Mouse (Mus musculus) intestine, embryonic 15.5 days (tissue): ENCODE measurements at regions not wholly inside any gene's neighbourhood (a gene's known extent, or its start where the extent isn't known, plus 50 kb on each side); places are given as distances from the start of the nearest gene placed in this dataset.
"Not testable (repeated sequence)": the region's sequence is repeated elsewhere in the genome, so short reads cannot be mapped to it uniquely, and the experiment has no call there.

Experiments used
- ATAC-seq: fragments of 200-750 bp; cut with Nextera tagmentation; 2 replicates; pipeline ENCODE4 v1.8.0; 2017; ENCODE audit warnings: moderate TSS enrichment, moderate library complexity
- H3K27ac ChIP-seq: fragments of 300-500 bp; sonication (generic); 2 replicates; pipeline ENCODE4 v1.5.1; 2015; ENCODE audit warnings: mild to moderate bottlenecking, inconsistent platforms
- H3K27me3 ChIP-seq: fragments of 300-500 bp; sonication (generic); replicated peaks from 2 replicates; pipeline ENCODE4 v1.6.1; 2015; ENCODE audit warnings: inconsistent platforms
- H3K36me3 ChIP-seq: fragments of 300-500 bp; sonication (generic); 2 replicates; pipeline ENCODE4 v1.6.1; 2015; ENCODE audit warnings: inconsistent platforms
- H3K4me1 ChIP-seq: fragments of 300-500 bp; sonication (generic); replicated peaks from 2 replicates; pipeline ENCODE4 v1.6.1; 2015; ENCODE audit warnings: inconsistent platforms
- H3K4me2 ChIP-seq: fragments of 300-500 bp; sonication (generic); replicated peaks from 2 replicates; pipeline ENCODE4 v1.6.1; 2015; ENCODE audit warnings: mild to moderate bottlenecking, inconsistent platforms
- H3K4me3 ChIP-seq: fragments of 300-500 bp; sonication (generic); replicated peaks from 2 replicates; pipeline ENCODE4 v1.5.1; 2015; ENCODE audit warnings: inconsistent platforms
- H3K9ac ChIP-seq: fragments of 300-500 bp; sonication (generic); 2 replicates; pipeline ENCODE4 v1.6.1; 2015; ENCODE audit warnings: inconsistent platforms
- H3K9me3 ChIP-seq: fragments of 300-500 bp; sonication (generic); 2 replicates; pipeline ENCODE4 v1.6.1; 2016; ENCODE audit warnings: inconsistent platforms
- WGBS: fragments of 180-500 bp; shearing (Covaris S2); methylation state at CpG from one replicate; pipeline ENCODE4 v1.1.7; 2015; 5-methylcytosine and 5-hydroxymethylcytosine counted together

GRCm38 (mm10) chr3:21645268-21645667 is 431.2 kb upstream of the Tbl1xr1 start:
- no peak overlapping the region for H3K27ac ChIP-seq
- no peaks in the 10 kb centered on the region for H3K4me1 ChIP-seq
- H3K9ac ChIP-seq = no peak overlapping the region
- no peak overlapping the region for H3K4me3 ChIP-seq
- 68% methylated on average over 1 of the region's 1 CpGs for WGBS
- H3K9me3 ChIP-seq = no peaks in the 10 kb centered on the region
- no peaks in the 10 kb centered on the region for H3K36me3 ChIP-seq
- H3K4me2 ChIP-seq = no peak overlapping the region
- H3K27me3 ChIP-seq = no peaks in the 10 kb centered on the region
- no peak for ATAC-seq

DNA sequence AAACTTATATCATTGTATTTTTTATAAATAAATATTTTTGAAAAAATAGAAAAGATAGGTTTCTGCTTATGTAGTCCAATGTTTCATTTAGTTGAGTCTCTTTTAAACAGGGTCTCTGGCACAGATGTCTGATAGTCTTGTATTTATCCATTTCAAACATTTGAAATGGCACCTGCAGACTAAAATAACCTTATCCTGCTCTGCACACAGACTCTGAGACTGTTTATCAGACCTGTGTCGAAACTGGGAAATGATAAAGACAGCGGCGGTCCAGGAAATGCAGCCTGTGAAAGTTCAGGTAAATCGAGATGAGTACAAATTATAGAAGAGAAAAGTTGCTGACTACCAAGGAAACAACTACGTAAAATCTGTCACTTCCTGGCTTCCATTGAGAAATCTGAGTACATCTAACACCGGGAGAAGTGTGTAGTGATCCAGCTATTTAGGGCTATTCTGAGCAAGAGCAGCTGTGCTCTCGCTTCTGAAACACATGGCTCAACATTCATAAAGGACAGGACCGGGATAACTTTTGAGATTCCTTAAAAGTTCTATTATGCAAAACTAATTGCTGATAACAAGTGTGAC is 426.5 kb upstream of the Tbl1xr1 start:
- 41% methylated on average over 8 of the region's 8 CpGs for WGBS
- Histone ChIP-seq H3K4me1 (no peaks in the 10 kb centered on the region), H3K9me3 (no peaks in the 10 kb centered on the region), H3K4me3 (no peak overlapping the region), H3K27me3 (no peaks in the 10 kb centered on the region), H3K27ac (no peak overlapping the region), H3K36me3 (no peaks in the 10 kb centered on the region), H3K9ac (no peak overlapping the region), H3K4me2 (no peak overlapping the region)
- peak; percentile 53; the same call in 1 of the 2 replicates for ATAC-seq

- no peak overlapping the region for H3K27ac ChIP-seq
- H3K4me3 ChIP-seq = no peak overlapping the region
- H3K4me1 ChIP-seq = no peaks in the 10 kb centered on the region
- H3K9me3 ChIP-seq = no peaks in the 10 kb centered on the region
- H3K9ac ChIP-seq = no peak overlapping the region
- 84% methylated on average over 2 of the region's 2 CpGs for WGBS
- no peaks in the 10 kb centered on the region for H3K36me3 ChIP-seq
- no peak overlapping the region for H3K4me2 ChIP-seq
- H3K27me3 ChIP-seq = no peaks in the 10 kb centered on the region
- ATAC-seq = no peak
These were observed 421.2 kb upstream of the Tbl1xr1 start for GRCm38 (mm10) chr3:21655301-21655700.

DNA sequence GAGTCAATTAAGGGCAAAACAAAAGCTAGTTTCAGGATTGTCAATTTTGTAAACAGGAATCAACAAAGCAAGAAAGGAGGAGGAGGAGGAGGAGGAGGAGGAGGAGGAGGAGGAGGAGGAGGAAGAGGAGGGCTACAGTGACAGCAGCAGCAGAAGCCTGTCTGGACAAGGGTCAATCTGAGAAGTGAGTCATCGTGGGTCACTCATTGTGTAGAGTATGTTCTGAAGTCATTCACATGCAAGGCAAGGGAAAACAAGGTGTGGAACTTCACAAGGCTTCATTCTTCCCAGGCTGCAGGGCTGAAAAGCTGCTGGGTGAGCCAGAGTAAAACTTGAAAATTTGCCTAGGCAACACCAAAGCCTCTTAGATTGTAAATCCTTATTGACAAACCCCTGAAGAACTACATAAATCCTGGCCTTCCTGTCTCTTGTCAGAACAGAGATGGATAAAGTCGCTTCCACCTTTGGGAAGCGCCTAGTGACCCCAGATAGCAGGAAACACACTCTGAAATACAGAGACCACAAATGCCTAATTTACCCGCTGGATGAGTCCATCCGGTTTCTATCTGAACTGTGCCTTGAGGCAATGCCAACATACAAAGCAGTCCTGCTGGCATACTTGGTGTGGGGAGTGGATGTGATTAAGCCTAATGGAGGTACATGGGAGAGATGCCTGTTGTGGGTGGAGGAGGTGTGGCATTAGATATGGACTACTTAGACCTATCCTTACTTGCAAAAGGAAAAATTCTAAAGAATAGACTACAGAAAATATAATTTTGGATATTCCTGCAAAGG is 408.9 kb upstream of the Tbl1xr1 start:
- Histone ChIP-seq H3K4me3 (no peak overlapping the region), H3K4me2 (no peak overlapping the region), H3K27ac (no peak overlapping the region), H3K36me3 (no peaks in the 10 kb centered on the region), H3K27me3 (no peaks in the 10 kb centered on the region), H3K4me1 (no peaks in the 10 kb centered on the region), H3K9ac (no peak overlapping the region), H3K9me3 (no peaks in the 10 kb centered on the region)
- ATAC-seq = no peak
- 71% methylated on average over 5 of the region's 5 CpGs for WGBS

DNA sequence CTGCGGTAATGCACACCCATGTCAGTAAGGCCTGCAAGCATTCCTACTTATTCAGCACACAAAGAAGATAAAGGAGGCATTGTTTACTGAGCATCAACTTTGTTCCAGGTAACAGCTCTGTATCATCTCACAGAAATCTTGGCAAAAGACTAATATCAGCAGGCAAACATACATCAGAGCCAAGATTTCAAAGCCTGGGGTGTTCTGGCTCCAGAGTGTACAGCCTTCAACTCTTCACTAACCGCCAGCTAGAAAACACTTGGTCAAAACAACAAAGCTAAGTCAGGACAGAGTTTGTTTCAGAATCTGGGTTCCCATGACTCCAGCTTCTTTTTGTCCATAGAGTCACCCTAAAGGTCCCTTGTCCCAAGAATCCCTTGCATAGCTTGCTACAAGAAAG is 404.6 kb upstream of the Tbl1xr1 start:
- WGBS = 84% methylated on average over 2 of the region's 2 CpGs
- H3K27me3 ChIP-seq = no peaks in the 10 kb centered on the region
- H3K4me3 ChIP-seq = no peak overlapping the region
- H3K36me3 ChIP-seq = no peaks in the 10 kb centered on the region
- ATAC-seq = no peak
- no peaks in the 10 kb centered on the region for H3K9me3 ChIP-seq
- H3K27ac ChIP-seq = no peak overlapping the region
- no peak overlapping the region for H3K9ac ChIP-seq
- H3K4me1 ChIP-seq = no peaks in the 10 kb centered on the region
- no peak overlapping the region for H3K4me2 ChIP-seq

- Histone ChIP-seq H3K9ac (no peak overlapping the region), H3K4me2 (no peak overlapping the region), H3K4me1 (no peaks in the 10 kb centered on the region), H3K27ac (no peak overlapping the region), H3K4me3 (no peak overlapping the region), H3K36me3 (no peaks in the 10 kb centered on the region), H3K9me3 (no peaks in the 10 kb centered on the region), H3K27me3 (no peaks in the 10 kb centered on the region)
- no peak for ATAC-seq
- 86% methylated on average over 2 of the region's 2 CpGs for WGBS
These were observed 404.0 kb upstream of the Tbl1xr1 start for GRCm38 (mm10) chr3:21672492-21672891.

- Histone ChIP-seq H3K4me3 (no peak overlapping the region), H3K9ac (no peak overlapping the region), H3K27ac (no peak overlapping the region), H3K36me3 (no peaks in the 10 kb centered on the region), H3K27me3 (no peaks in the 10 kb centered on the region), H3K4me2 (no peak overlapping the region), H3K9me3 (no peaks in the 10 kb centered on the region), H3K4me1 (no peaks in the 10 kb centered on the region)
- no peak for ATAC-seq
- WGBS = 87% methylated on average over 2 of the region's 2 CpGs
These were observed 403.0 kb upstream of the Tbl1xr1 start for GRCm38 (mm10) chr3:21673466-21673865.

DNA sequence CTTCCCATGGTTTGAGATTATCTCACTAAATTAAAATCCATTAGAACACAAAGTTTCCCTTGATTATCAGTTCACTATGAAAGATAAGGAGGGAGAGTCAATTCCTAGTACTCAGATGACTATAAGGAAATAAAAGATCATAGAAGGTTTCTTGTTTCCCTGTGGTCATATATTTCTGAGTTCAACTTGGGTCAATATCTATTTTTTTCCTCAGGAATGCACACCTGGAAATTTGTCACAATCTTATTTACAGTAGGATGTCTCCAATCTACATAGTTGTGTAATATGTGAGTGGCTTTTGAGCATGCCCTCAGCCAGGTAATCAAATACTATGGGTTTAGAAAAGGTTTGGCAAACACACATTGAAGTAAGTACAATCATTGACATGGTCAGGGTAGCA is 398.2 kb upstream of the Tbl1xr1 start:
- H3K36me3 ChIP-seq = no peaks in the 10 kb centered on the region
- no peaks in the 10 kb centered on the region for H3K4me1 ChIP-seq
- ATAC-seq = peak; percentile 53; the same call in 1 of the 2 replicates
- no peaks in the 10 kb centered on the region for H3K9me3 ChIP-seq
- no peak overlapping the region for H3K4me3 ChIP-seq
- no peak overlapping the region for H3K9ac ChIP-seq
- no peak overlapping the region for H3K27ac ChIP-seq
- H3K27me3 ChIP-seq = no peaks in the 10 kb centered on the region
- no peak overlapping the region for H3K4me2 ChIP-seq

DNA sequence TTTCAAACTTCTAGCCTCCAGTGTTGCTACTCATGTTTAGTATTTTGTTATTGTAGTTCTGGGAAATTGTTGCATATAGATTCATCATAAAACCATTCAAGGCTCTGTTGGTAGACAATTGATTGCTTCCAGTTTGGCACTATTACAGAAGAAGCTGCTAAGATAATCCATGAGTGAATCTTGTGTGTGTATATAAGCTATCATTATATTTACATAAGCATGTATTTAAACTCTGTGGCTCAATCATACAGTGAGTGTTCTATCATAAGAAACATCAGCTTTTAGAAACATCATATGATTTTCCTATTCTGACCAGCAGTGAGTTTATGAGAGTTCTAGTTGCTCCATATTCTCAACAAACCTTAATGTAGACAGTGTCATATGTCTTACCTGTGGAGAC is 397.7 kb upstream of the Tbl1xr1 start:
- Histone ChIP-seq H3K4me3 (no peak overlapping the region), H3K4me2 (no peak overlapping the region), H3K9ac (no peak overlapping the region), H3K27ac (no peak overlapping the region), H3K36me3 (no peaks in the 10 kb centered on the region), H3K9me3 (no peaks in the 10 kb centered on the region), H3K27me3 (no peaks in the 10 kb centered on the region), H3K4me1 (no peaks in the 10 kb centered on the region)
- ATAC-seq = no peak

DNA sequence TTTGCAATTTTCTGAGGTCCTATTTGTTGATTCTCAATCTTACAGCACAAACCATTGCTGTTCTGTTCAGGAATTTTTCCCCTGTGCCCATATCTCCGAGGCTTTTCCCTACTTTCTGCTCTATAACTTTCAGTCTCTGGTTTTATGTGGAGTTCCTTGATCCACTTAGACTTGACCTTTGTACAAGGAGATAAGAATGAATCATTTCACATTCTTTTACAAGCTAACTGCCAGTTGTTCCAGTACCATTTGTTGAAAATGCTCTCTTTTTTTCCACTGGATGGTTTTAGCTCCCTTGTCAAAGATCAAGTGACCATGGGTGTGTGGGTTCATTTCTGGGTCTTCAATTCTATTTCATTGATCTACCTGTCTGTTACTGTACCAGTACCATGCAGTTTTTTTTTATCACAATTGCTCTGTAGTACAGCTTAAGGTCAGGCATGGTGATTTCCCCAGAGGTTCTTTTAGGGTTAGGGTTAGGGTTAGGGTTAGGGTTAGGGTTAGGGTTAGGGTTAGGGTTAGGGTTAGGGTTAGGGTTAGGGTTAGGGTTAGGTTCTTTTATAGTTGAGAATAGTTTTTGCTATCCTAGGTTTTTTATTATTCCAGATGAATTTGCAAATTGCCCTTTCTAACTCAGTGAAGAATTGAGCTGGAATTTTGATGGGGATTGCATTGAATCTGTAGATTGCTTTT is 378.3 kb upstream of the Tbl1xr1 start:
- H3K9ac ChIP-seq, H3K4me2 ChIP-seq, H3K4me3 ChIP-seq, H3K27me3 ChIP-seq, H3K9me3 ChIP-seq, H3K4me1 ChIP-seq, H3K27ac ChIP-seq, H3K36me3 ChIP-seq: not testable (repeated sequence)
- peak; percentile 61; the same call in 1 of the 2 replicates for ATAC-seq
- WGBS = 40% methylated on average over 1 of the region's 1 CpGs

DNA sequence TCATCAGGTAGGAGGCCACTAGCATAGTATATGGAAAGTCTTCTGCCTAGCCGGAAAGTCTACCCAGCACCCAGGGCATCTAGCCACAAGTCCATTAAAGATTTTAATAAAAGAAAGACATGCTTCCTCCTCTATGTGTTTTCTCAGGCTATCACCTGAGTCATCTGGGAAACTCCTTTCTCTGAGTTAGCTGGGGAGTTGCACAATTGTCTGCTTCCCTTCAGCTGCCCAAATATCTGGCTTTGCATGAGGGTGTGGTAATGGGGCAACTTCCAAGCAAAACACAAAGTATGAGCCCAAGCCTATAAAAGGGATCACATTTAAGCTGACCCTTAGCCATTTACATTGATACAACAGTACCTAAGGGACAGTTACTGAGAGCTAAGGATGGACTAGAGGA is 376.9 kb upstream of the Tbl1xr1 start:
- H3K9me3 ChIP-seq = no peaks in the 10 kb centered on the region
- WGBS = 91% methylated on average over 1 of the region's 1 CpGs
- H3K27ac ChIP-seq = no peak overlapping the region
- H3K4me3 ChIP-seq = no peak overlapping the region
- H3K4me2 ChIP-seq = no peak overlapping the region
- H3K9ac ChIP-seq = no peak overlapping the region
- H3K27me3 ChIP-seq = no peaks in the 10 kb centered on the region
- peak; percentile 49; the same call in 1 of the 2 replicates for ATAC-seq
- H3K4me1 ChIP-seq = no peaks in the 10 kb centered on the region
- no peaks in the 10 kb centered on the region for H3K36me3 ChIP-seq

GRCm38 (mm10) chr3:21700326-21700725 is 376.1 kb upstream of the Tbl1xr1 start:
- H3K36me3 ChIP-seq = no peaks in the 10 kb centered on the region
- H3K27me3 ChIP-seq = no peaks in the 10 kb centered on the region
- ATAC-seq = 0 out of 2 replicates have a peak, but pooled peaks have one; percentile 43
- 69% methylated on average over 1 of the region's 1 CpGs for WGBS
- no peaks in the 10 kb centered on the region for H3K9me3 ChIP-seq
- no peak overlapping the region for H3K9ac ChIP-seq
- no peak overlapping the region for H3K27ac ChIP-seq
- H3K4me1 ChIP-seq = no peaks in the 10 kb centered on the region
- H3K4me2 ChIP-seq = no peak overlapping the region
- no peak overlapping the region for H3K4me3 ChIP-seq
